Mouse (Mus musculus) spleen, adult 2 months (tissue): ENCODE results near the gene Cdk17.

Experiments
- CTCF ChIP-seq: fragments of 200-500 bp; IDR thresholded peaks from 2 replicates; pipeline ENCODE4 v1.5.1; 2011; ENCODE audit warnings: mild to moderate bottlenecking, inconsistent platforms; ENCODE audit not compliant: insufficient read depth, insufficient read length, insufficient replicate concordance; ENCODE audit errors: extremely low read depth
- POLR2A ChIP-seq: fragments of 200-500 bp; IDR thresholded peaks from 2 replicates; pipeline ENCODE4 v1.6.1; 2011; ENCODE audit warnings: low read depth, low read length, inconsistent platforms

DNA sequence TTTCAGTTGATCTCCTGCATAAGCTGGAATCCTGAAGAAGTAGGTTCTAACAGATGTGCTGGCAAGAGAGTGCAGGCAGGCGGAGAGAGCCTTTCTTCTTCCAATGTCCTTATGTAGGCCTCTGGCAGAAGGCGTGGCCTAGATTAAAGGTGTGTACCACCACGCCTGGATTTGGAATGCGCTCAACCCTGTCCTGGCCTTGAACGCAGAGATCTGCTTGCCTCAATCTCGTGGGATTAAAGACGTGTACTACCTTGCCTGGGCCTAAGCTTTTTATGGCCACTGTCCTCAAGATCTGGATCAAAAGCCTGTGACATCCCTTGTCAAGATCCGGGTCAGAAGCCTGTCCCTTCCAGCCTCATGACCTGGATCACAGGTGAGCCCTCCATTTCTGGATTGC is 46.7 kb upstream of the Cdk17 start:
- TF ChIP-seq CTCF, result no peak
- TF ChIP-seq POLR2A, result no peak
